Mouse (Mus musculus) liver, embryonic 13.5 days (tissue): ENCODE results near the gene Tead3. TPM values are rescaled to one million over a fixed set of nuclear protein-coding genes. Genes with fewer than 3 reads are reported as not detected.
A peak's percentile ranks its signal among the peaks of the same experiment; 100 is the strongest.

Experiments
- ATAC-seq: fragments of 200-750 bp; cut with Nextera tagmentation; 2 replicates; pipeline ENCODE4 v1.8.0; 2017; ENCODE audit warnings: low read depth, mild to moderate bottlenecking, moderate number of reproducible peaks, moderate library complexity
- DNase-seq: peaks from one replicate; pipeline ENCODE4 v3.0.0; 2022
- H3K27ac ChIP-seq: fragments of 300-500 bp; sonication (generic); 2 replicates; pipeline ENCODE4 v1.5.1; 2015; ENCODE audit warnings: moderate library complexity, mild to moderate bottlenecking, inconsistent platforms
- H3K27me3 ChIP-seq: fragments of 300-500 bp; sonication (generic); 2 replicates; pipeline ENCODE4 v1.6.1; 2015; ENCODE audit warnings: mild to moderate bottlenecking, inconsistent platforms
- H3K36me3 ChIP-seq: fragments of 300-500 bp; sonication (generic); 2 replicates; pipeline ENCODE4 v1.6.1; 2015; ENCODE audit warnings: mild to moderate bottlenecking, inconsistent platforms
- H3K4me1 ChIP-seq: fragments of 300-500 bp; sonication (generic); replicated peaks from 2 replicates; pipeline ENCODE4 v1.6.1; 2015; ENCODE audit warnings: inconsistent platforms
- H3K4me2 ChIP-seq: fragments of 300-500 bp; sonication (generic); 2 replicates; pipeline ENCODE4 v1.6.1; 2015; ENCODE audit warnings: inconsistent platforms, mild to moderate bottlenecking, moderate library complexity
- H3K4me3 ChIP-seq: fragments of 300-500 bp; sonication (generic); replicated peaks from 2 replicates; pipeline ENCODE4 v1.5.1; 2015; ENCODE audit warnings: mild to moderate bottlenecking, inconsistent platforms
- H3K9ac ChIP-seq: fragments of 300-500 bp; sonication (generic); 2 replicates; pipeline ENCODE4 v1.6.1; 2015; ENCODE audit warnings: mild to moderate bottlenecking, inconsistent platforms
- H3K9me3 ChIP-seq: fragments of 300-500 bp; sonication (generic); replicated peaks from 2 replicates; pipeline ENCODE4 v1.6.1; 2016; ENCODE audit warnings: inconsistent platforms
- WGBS: fragments of 180-500 bp; shearing (Covaris S2); methylation state at CpG from one replicate; pipeline ENCODE4 v1.1.7; 2015; ENCODE audit not compliant: insufficient replicate concordance; 5-methylcytosine and 5-hydroxymethylcytosine counted together
- polyA plus RNA-seq: library from polyadenylated mRNA; unstranded; fragments of >200 nt; fragmentation: Nextera tagmentation; extraction: Ambion mirVana; gene quantifications from 2 replicates; pipeline ENCODE4 v1.2.1, GENCODE M21; 2015

Tead3 gene
- polyA plus RNA-seq, 1 experiment from 2014 or later = 0.76 TPM

GRCm38 (mm10) chr17:28315611-28316160 lies 34.9 kb downstream of the Tead3 start:
- H3K4me2 ChIP-seq = no peak overlapping the region
- DNase-seq (no peak), ATAC-seq (no peak)
- H3K36me3 ChIP-seq = peaks cover 47% of the 10 kb centered on the region
- H3K4me1 ChIP-seq = peaks cover 62% of the 10 kb centered on the region
- H3K4me3 ChIP-seq = no peak overlapping the region
- H3K9me3 ChIP-seq = no peaks in the 10 kb centered on the region
- no peak overlapping the region for H3K27ac ChIP-seq
- 87% methylated on average over 20 of the region's 20 CpGs for WGBS
- no peaks in the 10 kb centered on the region for H3K27me3 ChIP-seq
- peak overlapping the region; percentile 51; the same call in 1 of the 2 replicates for H3K9ac ChIP-seq

- peak overlapping the region; percentile 98 for H3K4me2 ChIP-seq
- peaks cover 31% of the 10 kb centered on the region for H3K36me3 ChIP-seq
- H3K4me1 ChIP-seq = peaks cover 66% of the 10 kb centered on the region
- H3K9me3 ChIP-seq = no peaks in the 10 kb centered on the region
- H3K27me3 ChIP-seq = no peaks in the 10 kb centered on the region
- H3K9ac ChIP-seq = peak overlapping the region; percentile 92
- peak overlapping the region; percentile 87 for H3K4me3 ChIP-seq
- peak overlapping the region; percentile 89 for H3K27ac ChIP-seq
- ATAC-seq (peak; percentile 6), DNase-seq (no peak)
- under 1% methylated on average over 11 of the region's 11 CpGs for WGBS
Measured at GRCm38 (mm10) chr17:28313880-28314225, 36.8 kb downstream of the Tead3 start.

GRCm38 (mm10) chr17:28313212-28313879 lies 37.3 kb downstream of the Tead3 start, which contains the start of gene Fance:
Gene Fance, plus strand, starts transcription at chr17:28313519.
- ATAC-seq (peak; percentile 96), DNase-seq (peak; percentile 99)
- peak within 1 kb of the TSS; percentile 92 for H3K9ac ChIP-seq
- peak within 1 kb of the TSS; percentile 87 for H3K4me3 ChIP-seq
- no peaks in the 10 kb centered on the region for H3K9me3 ChIP-seq
- H3K4me2 ChIP-seq = peak within 1 kb of the TSS; percentile 98
- WGBS = under 1% methylated on average over 69 of the region's 69 CpGs
- H3K36me3 ChIP-seq = peaks cover 27% of the 10 kb centered on the region
- peaks cover 69% of the 10 kb centered on the region for H3K4me1 ChIP-seq
- no peaks in the 10 kb centered on the region for H3K27me3 ChIP-seq
- H3K27ac ChIP-seq = peak within 1 kb of the TSS; percentile 89

GRCm38 (mm10) chr17:28312232-28313211 lies 38.1 kb downstream of the Tead3 start:
- Histone ChIP-seq H3K27ac (peak overlapping the region; percentile 80), H3K4me2 (peak overlapping the region; percentile 78), H3K36me3 (peaks cover 23% of the 10 kb centered on the region), H3K4me1 (peaks cover 63% of the 10 kb centered on the region), H3K9ac (peak overlapping the region; percentile 59), H3K27me3 (no peaks in the 10 kb centered on the region), H3K4me3 (peak overlapping the region; percentile 87), H3K9me3 (no peaks in the 10 kb centered on the region)
- WGBS = 16% methylated on average over 17 of the region's 17 CpGs
- ATAC-seq = peak; percentile 6
- DNase-seq = peak; percentile 44

- no peak overlapping the region for H3K4me3 ChIP-seq
- H3K4me1 ChIP-seq = peaks cover 53% of the 10 kb centered on the region
- no peak overlapping the region for H3K27ac ChIP-seq
- no peaks in the 10 kb centered on the region for H3K9me3 ChIP-seq
- WGBS = 76% methylated on average over 5 of the region's 5 CpGs
- no peaks in the 10 kb centered on the region for H3K27me3 ChIP-seq
- no peak overlapping the region for H3K4me2 ChIP-seq
- H3K9ac ChIP-seq = no peak overlapping the region
- peaks cover 14% of the 10 kb centered on the region for H3K36me3 ChIP-seq
- ATAC-seq = no peak
- DNase-seq = no peak
Measured at GRCm38 (mm10) chr17:28311366-28312132, 39.1 kb downstream of the Tead3 start.

- Histone ChIP-seq H3K27ac (no peak overlapping the region), H3K4me3 (no peak overlapping the region), H3K9ac (no peak overlapping the region), H3K9me3 (no peaks in the 10 kb centered on the region), H3K36me3 (peaks cover 7% of the 10 kb centered on the region), H3K4me2 (no peak overlapping the region), H3K4me1 (peaks cover 46% of the 10 kb centered on the region), H3K27me3 (no peaks in the 10 kb centered on the region)
- DNase-seq = no peak
- no peak for ATAC-seq
- WGBS = 70% methylated on average over 3 of the region's 3 CpGs
Measured at GRCm38 (mm10) chr17:28310831-28311230, 39.8 kb downstream of the Tead3 start.

- Histone ChIP-seq H3K9ac (peak overlapping the region; percentile 36; the same call in 1 of the 2 replicates), H3K4me3 (no peak overlapping the region)
- peak; percentile 73 for DNase-seq
Measured at GRCm38 (mm10) chr17:28308297-28309195, 42.1 kb downstream of the Tead3 start.

GRCm38 (mm10) chr17:28305172-28305571 lies 45.4 kb downstream of the Tead3 start:
- 0 out of 2 replicates have a peak, but pooled peaks cover 4% of the 10 kb centered on the region for H3K9me3 ChIP-seq
- ATAC-seq (no peak), DNase-seq (no peak)

More at GRCm38 (mm10) chr17:28308297-28309195, 42.1 kb downstream of the Tead3 start:
- no peak overlapping the region for H3K27ac ChIP-seq
- peak overlapping the region; percentile 33; the same call in 1 of the 2 replicates for H3K4me2 ChIP-seq
- no peaks in the 10 kb centered on the region for H3K27me3 ChIP-seq
- 14% methylated on average over 18 of the region's 18 CpGs for WGBS
- H3K4me1 ChIP-seq = peaks cover 32% of the 10 kb centered on the region
- H3K9me3 ChIP-seq = 0 out of 2 replicates have a peak, but pooled peaks cover 4% of the 10 kb centered on the region
- ATAC-seq = no peak
- H3K36me3 ChIP-seq = no peaks in the 10 kb centered on the region

GRCm38 (mm10) chr17:28300850-28301249 lies 49.8 kb downstream of the Tead3 start:
- no peak for ATAC-seq
- no peak for DNase-seq
- Histone ChIP-seq H3K4me2 (no peak overlapping the region), H3K27ac (no peak overlapping the region), H3K36me3 (peaks cover 36% of the 10 kb centered on the region), H3K4me3 (no peak overlapping the region), H3K9ac (no peak overlapping the region), H3K27me3 (no peaks in the 10 kb centered on the region), H3K4me1 (peaks cover 6% of the 10 kb centered on the region), H3K9me3 (0 out of 2 replicates have a peak, but pooled peaks cover 4% of the 10 kb centered on the region)
- 62% methylated on average over 3 of the region's 3 CpGs for WGBS

More at GRCm38 (mm10) chr17:28305172-28305571, 45.4 kb downstream of the Tead3 start:
- Histone ChIP-seq H3K27me3 (no peaks in the 10 kb centered on the region), H3K4me3 (no peak overlapping the region), H3K36me3 (peaks cover 4% of the 10 kb centered on the region), H3K4me1 (peaks cover 16% of the 10 kb centered on the region), H3K4me2 (no peak overlapping the region), H3K9ac (no peak overlapping the region), H3K27ac (no peak overlapping the region)
- 59% methylated on average over 10 of the region's 10 CpGs for WGBS

GRCm38 (mm10) chr17:28300323-28300722 lies 50.3 kb downstream of the Tead3 start:
- Histone ChIP-seq H3K36me3 (peaks cover 38% of the 10 kb centered on the region), H3K4me3 (no peak overlapping the region), H3K27me3 (no peaks in the 10 kb centered on the region), H3K9ac (no peak overlapping the region), H3K4me2 (no peak overlapping the region), H3K27ac (no peak overlapping the region), H3K4me1 (peaks cover 6% of the 10 kb centered on the region), H3K9me3 (0 out of 2 replicates have a peak, but pooled peaks cover under 1% of the 10 kb centered on the region)
- ATAC-seq (no peak), DNase-seq (no peak)
- WGBS = 70% methylated on average over 9 of the region's 9 CpGs
